Mouse (Mus musculus): ENCODE data around the gene Ttf1.

Ttf1 gene

GRCm38 (mm10) chr2:29060135-29060597 is at the start of gene Ttf1:
Ttf1 (plus strand) TSS chr2:29060262.
- peak; percentile 85 for DNase-seq

GRCm38 (mm10) chr2:29012523-29012922 is 47.5 kb upstream of the Ttf1 start:
- no peak for DNase-seq

- DNase-seq, result no peak
These were observed 43.2 kb upstream of the Ttf1 start for GRCm38 (mm10) chr2:29016599-29017587.

- DNase-seq, result no peak
These were observed 41.4 kb upstream of the Ttf1 start for GRCm38 (mm10) chr2:29018680-29019079.

DNA sequence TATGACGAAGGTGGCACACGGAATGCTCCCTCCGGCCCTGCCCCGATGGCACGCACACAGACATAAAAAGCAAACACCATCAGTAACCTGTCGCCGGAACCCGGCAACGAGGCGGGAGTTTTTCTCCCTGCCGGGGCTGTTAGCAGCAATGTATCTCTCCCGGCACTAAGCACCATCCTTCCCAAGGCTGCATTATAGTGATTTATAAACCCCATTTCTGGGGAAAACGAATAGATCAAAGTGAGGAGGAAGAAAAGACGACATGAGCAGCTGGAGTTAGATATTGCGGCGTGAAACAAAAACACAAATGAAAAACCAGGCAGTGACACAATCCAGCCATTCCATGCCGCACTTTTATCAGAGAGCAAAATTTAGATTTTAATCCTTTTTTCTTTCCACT is 39.0 kb upstream of the Ttf1 start:
- DNase-seq, result no peak

DNA sequence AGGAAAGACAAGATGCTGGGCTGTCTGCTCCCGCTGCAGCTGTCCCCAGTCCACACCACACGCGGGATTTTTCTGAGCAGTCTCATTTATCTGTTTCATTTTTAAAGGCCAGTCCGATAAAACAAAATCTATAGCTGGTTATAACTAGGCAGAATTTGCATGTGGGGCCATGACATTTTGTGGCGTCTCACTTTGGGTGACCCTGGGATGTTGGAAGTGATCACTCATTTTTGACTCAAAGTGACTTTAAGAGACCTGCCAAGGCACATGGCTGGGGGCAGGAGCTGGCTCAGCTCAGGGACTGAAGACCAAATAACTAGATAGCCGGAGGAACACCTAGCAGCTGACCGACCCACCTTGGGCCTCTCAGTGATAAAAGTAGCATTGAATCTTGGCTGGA is 37.1 kb upstream of the Ttf1 start:
- DNase-seq, result no peak

- peak; percentile 17 for DNase-seq
These were observed 34.8 kb upstream of the Ttf1 start for GRCm38 (mm10) chr2:29025284-29025683.

- DNase-seq, result no peak
These were observed 29.9 kb upstream of the Ttf1 start for GRCm38 (mm10) chr2:29030048-29030734.

DNA sequence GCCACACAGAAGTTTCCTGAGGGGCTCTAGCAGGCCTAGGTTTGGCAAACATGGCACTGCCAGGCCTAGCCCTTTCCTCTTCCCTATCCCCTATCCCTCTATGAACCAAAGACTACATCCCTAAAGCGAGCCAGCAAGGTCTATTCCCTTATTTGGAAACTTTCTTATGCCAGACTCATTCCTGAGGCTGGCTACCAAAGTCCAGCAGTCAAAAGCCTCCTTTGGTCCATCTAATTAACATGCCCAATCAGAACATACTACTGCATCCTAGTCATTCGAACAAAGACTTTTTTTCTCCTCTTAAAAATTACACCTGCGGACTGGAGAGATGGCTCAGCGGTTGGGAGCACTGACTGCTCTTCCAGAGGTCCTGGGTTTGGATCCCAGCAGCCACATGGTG is 28.1 kb upstream of the Ttf1 start:
- DNase-seq, result no peak

DNA sequence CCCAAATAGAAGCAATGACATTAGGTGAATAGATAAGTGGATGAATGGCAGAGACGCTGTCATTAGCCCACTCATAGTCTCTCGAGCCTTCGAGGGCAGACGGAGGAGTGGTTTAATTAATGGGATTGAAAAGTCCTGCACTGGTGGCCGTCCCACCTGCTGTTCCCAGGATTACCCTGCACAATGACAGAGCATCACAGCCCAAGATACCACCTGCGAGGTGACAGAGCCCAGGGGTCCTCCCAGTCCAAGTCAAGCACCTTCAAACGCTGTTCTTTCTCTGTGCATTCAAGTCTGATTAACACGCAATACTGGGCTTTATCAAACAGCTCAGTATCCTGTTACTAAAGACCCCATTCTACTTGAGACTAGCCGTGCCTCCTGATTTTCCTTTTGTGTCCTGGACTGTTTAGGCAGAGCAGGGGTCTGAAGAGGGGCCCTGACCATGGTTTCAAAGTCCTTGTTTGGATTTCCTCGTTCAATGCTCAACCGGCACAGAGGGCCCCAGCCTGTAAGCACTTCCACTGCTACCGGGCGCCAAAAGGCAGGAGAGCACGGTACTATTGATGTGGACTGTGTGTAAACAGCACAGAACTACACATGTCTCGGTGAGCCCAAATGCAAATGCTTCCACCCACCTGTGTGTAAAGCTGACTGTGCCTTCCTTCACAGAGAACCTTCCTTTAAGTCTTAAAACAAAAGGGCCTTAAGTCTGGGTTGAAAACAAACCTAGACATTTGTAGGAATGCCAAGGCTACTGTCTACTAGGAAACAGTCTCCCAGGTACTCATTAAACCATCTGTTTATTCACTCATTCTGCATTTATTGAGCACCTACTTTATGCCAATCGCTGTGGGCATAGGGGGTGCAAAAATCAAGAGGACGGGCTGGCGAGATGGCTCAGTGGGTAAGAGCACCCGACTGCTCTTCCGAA is 25.3 kb upstream of the Ttf1 start:
- no peak for DNase-seq

DNA sequence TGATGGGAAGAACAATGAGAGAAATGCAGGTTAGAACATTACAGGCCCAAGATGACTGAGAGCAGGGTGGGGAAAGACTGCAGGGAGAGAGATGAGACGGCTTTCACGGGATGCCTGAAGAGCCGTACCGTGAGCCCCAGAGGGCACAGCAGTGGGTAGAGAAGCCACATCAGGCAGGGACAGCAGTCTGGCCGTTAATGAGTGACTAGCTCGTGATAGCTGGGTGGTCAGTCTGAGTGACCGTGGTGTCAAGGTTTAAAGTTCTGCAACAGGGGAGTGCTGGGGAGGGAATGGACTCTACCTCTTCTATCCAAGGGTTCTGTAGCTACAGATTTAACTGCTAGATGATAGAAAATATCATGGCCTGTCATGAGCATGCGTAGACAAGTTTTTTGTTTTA is 24.4 kb upstream of the Ttf1 start:
- DNase-seq, result no peak

GRCm38 (mm10) chr2:29039741-29040140 is 20.3 kb upstream of the Ttf1 start:
- no peak for DNase-seq

DNA sequence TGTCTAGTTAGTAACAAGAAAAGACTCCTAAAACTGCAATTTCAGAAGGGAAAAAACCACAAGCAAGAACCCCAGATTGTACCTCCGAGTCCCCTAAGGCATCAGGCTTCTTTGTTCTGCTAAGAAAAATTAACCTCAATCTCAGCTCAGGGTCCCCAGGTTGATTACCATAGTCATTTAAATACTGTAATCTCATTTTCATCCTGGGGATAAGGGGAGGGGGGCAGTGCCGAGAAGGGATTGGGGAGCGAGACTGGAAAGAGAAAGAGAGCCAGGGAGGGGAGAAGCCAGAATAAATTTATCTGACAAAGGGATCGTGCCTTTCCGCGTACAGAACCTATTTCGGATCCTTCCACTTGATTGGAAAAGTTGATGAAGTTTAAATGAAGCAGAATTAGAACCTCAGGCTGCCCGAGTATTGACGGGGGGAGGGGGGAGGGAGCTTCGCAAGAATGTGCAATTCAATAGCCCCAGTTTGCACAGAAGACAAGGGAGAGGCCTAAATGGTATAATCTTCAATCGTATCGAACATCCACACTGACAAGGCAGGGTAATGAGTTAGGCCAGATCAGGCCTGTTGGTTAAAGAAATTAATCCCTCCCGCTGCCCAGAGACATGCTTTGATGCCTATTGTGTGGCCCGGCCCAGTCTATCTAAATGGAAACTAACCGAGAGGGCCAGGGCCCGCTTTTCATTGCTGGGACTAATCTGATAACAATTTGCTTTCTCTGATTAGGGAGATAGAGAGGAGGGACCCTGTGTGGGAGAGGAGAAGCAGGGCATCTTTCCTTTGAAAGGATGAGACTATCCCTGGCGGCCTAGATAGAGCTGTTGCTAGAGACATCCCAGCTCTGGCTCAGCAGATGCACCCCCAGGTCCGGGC is 19.2 kb upstream of the Ttf1 start:
- no peak for DNase-seq

DNA sequence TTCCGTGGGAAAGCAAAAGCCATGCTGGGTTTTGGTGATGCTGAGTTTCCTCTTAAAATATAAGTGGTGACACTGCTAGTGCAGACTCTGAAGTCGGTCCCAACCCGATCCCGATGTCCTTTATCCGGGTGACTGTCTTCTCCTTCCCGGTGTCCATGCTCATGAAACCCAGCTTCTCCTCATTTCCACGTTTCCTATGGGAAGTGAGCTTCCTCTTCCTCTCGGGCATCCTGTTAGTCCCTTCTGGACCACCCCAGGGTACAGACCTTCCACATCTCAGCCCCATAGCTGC is 18.6 kb upstream of the Ttf1 start:
- no peak for DNase-seq

DNA sequence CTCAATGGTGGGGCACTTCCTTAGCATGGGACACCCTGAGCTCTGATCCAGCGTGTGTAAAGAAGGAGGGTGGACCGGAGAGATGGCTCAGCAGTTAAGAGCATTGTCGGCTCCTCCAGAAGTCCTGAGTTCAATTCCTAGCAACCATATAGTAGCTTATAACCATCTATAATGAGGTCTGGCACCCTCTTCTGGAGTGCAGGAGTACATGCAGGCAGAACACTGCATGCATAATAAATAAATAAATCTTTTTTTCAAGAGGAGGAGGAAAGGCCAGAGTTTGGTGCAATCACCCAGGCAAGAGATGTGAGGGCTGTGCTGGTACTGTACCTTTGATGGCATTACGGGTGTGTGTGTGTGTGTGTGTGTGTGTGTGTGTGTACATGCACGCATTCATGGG is 17.9 kb upstream of the Ttf1 start:
- no peak for DNase-seq

DNA sequence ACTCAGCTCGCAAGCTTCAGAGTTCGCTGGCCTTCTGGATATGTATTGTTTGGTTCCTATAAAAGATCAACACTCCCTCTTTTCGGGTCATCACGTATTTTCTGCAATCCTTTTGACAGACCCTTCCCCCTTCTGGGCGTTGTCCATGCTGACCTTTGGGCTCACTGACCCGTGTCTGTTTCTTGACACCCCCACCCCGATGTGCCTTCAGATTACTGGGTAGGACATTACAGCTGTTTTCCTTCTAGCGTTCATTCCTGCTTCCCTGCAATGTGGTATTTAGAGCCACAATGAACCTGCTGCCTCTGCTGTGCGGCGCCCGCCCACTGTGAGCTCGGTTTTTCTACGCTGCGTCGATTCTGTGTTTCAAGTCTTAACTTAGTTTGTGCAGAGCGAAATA is 13.9 kb upstream of the Ttf1 start:
- peak; percentile 20 for DNase-seq

GRCm38 (mm10) chr2:29051932-29052331 is 8.1 kb upstream of the Ttf1 start:
- DNase-seq, result no peak

DNA sequence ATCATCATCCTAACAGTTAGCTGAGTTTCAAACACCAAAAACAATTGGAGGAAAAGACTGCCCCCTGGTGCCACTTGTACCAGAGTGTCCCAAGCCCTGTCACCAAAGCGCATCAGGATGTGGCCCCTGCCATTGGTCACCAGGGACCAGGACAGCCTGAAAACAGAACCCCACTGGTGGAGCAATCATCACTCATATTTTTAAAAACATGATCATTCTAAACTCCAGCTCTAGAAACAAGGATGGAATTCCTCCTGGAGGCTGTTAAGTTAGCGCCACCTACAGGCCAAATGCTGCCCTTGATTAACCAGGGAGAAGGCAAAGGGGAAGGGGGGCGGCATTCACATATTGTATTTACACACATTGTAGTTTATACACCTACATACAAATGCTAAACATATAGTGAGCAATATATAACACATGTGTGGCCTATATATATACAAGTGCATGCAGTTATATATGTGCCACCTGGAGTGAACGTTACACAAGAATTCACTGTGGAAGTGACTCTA is 7.1 kb upstream of the Ttf1 start:
- DNase-seq, result peak; percentile 68

DNA sequence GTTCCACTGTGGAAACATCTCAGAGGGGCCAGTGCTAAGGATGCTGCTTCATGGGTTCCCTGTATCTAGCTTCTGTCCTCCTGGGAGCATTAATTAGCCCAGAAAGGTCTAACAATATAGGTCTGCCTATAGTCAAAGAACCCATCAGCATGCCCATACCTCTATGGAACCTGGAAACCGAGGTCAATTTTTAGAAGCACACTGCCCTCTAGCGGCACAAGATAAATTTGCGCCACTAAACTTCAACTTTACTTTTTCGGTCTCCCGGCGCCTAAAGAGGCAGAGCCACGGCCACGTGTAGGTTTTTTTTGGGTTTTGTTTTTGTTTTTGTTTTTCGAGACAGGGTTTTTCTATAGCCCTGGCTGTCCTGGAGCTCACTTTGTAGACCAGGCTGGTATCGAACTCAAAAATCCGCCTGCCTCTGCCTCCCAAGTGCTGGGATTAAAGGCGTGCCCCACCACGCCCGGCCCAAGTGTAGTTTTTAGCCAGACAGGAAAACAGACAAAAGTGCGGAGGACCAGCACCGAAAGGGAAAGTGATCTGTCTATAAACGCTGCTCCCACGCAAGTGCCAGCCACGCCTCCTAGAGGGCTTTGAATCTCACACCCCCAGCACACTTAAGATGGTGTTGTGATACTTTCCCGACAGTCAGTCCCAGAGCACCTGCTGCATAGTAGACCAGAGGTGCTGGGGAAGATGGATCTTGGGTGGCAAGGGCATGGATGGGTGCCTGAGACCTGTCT is 6.1 kb upstream of the Ttf1 start:
- DNase-seq, result peak; percentile 31

DNA sequence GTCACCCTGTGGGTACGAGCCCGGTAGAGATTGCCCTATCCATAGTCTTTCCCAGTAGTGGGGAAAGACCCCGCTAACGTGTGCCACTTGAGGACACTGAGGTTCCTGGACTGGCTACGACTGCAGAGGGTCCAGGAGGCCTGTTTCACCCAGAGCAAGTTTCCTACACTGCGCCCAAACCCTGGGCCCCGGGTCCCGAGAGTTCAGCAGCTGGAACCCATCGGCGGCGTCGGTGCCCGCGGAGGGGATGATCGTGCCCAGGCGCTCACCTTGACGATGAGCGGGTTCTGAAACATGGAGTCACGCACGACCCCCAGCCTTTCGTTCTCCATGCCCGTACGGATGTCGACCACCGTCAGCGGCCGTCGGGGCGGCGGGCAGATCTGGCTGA is 5.5 kb upstream of the Ttf1 start:
- DNase-seq, result no peak

GRCm38 (mm10) chr2:29054991-29055390 is 5.1 kb upstream of the Ttf1 start, which contains the start of gene Cfap77:
Cfap77 (minus strand) TSS chr2:29055066.
- DNase-seq, result peak; percentile 44

Measured in right cerebral cortex, postnatal 14 days (tissue).